Mouse (Mus musculus) adrenal gland (tissue): ENCODE results near the gene Pan2.
"Not testable (repeated sequence)": the region's sequence is repeated elsewhere in the genome, so short reads cannot be mapped to it uniquely, and the experiment has no call there.

Source experiments
- intact Hi-C: fragments of 180-260 bp; cut with DNase I; formaldehyde crosslinking; loops from one replicate; pipeline ENCODE4 v1.15.1; 2025
- long read RNA-seq, 2 experiments: library from polyadenylated mRNA; unstranded; transcript quantifications; one replicate each; pipeline ENCODE4 v2.0.0; 2020; ENCODE audit warnings: borderline replicate concordance in 1 of 2; ENCODE audit not compliant: insufficient replicate concordance in 1 of 2

Gene Pan2
- long read RNA-seq, experiment 1, full-length matches to known transcripts = 4 of 6 reads
- long read RNA-seq, experiment 1, partial matches to known transcripts = 1 of 6 reads
- long read RNA-seq, experiment 1, other reads (novel, unspliced or antisense) = 1 of 6 reads
- long read RNA-seq, experiment 2, full-length matches to known transcripts = 1 of 12 reads
- long read RNA-seq, experiment 2, partial matches to known transcripts = 8 of 12 reads
- long read RNA-seq, experiment 2, other reads (novel, unspliced or antisense) = 3 of 12 reads

DNA sequence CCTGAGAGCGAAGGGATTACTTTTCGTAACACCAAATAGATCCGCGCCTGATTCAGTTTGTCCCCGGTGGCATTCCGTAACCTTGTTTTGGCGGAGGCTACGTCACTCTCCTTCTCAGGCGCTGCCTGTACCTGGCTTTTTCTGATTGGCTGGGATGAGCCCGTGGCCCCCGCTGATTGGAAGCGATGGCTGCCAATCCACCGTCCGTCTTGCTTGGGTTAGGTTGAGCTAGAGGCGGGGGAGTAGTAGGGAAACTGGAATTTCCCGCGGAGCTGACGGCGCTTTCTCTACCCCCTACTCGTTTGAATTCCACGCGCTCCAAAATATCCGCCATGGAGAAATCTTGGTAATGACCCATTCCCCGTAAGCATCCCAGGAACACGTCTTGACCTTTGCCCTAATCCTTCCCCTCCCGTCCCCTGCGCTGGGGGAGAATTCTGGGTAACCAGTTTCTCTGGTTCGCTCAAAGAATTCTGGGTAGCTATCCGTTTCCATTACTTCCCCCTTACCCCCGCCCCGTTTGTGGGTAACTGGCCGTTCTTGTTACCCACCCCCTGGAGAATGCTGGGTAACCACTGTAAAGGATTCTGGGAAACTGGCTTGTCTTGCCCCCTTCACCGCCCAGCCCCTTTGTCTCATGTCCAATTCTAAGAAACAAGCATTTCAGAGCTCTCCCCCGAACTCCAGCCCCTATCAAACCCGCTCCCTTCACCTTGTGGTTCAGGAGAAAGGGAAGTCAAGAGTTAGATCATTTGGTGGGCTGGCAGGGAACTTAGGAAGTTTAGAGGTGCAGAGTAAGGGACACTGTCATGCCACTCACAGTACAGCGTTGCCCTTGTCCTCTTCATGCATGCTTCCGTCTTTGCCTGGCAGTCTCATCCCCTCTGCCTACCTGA, at the start of gene Pan2:
TSS of gene Pan2 (plus strand) at position 210 of the 896 bp plus-strand sequence.
- intact Hi-C loops = no loop called here

DNA sequence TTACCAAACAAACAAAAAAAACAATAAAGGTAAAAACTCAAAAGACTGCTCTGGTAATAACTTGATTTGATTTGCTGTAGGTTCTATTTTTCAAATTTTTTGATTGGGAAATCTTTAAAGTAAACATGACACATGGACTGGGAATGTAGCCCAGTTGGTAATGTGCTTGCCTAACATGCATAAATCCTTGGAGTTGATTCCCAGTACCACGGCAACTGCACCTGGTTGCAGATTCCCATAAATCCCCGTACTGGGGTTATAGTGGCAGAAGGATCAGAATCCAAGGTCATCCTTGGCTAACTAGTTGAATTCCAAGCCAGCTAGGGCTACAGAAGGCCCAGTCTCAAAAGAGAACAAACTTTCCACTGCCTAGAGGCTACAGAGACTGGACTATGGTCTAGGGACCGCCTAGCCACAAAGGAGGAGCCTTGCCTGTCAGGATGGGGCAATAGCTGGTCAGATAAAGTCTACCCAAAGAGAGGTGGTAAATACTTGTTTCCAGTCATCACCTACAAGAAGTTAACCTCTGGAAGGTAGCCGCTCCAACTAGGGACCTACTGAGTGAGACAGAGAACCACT, 49.4 kb upstream of the Pan2 start, which contains the start of gene Apon:
TSS of gene Apon (plus strand) at position 420 of the 579 bp plus-strand sequence.
- intact Hi-C loops = no loop called here

DNA sequence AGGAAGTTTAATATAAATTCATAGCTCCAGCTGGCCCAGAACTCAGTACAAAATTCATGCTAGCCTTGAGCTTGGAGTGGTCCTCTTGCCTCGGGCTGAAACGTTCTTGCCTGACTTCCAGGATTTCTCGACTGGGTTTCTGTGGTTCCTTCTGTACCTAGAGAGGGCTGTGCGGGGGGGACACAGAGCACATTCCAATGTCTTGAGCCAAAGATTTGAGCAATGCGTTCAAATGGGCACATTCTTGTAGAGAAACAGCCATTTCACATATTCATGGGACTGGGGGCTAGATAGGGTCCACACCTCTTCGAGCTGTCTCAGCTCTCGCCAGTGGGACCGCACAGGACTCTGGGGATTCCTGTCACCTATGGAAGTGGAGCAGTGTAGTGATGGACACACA, 47.2 kb upstream of the Pan2 start:
- intact Hi-C loops = no loop called here

DNA sequence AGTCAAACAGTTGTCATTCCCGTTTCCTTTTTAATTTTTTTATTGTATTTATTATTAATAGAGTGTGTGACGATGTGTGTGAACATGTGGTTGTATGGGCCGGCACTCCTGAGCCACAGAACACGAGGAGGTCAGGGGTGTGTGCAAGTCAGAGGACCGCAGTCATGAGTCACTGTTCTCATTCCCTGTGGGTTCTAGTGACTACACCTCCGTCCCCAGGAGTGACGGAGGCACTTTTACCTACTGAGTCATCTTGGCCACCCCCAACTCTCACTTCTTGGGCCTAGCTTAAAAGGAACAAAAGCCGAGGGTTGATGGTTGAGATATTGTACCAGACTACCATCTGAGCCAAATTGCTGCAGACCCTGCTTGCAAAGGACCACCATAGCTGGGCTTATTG, 46.8 kb upstream of the Pan2 start:
- intact Hi-C loops = no loop called here

DNA sequence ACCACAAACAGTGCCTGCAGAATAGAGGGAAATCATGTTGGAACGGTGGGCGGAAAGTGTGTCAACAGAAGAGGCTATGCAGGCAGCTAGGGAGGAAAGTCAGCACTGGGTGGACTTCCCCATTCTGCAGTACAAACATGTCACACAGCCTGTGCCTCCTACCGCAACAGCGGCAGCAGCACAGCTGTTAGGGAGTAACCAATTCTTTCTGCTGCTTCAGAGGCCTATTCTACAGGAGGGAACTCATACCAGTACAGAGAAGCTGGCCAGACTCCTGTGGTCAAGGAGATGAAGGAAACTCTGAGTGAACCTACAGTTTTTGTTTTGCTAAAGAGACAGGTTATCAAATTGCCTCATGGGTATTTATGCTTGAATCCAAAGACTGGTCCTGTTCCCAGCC, 44.2 kb upstream of the Pan2 start:
- intact Hi-C loops = no loop called here

DNA sequence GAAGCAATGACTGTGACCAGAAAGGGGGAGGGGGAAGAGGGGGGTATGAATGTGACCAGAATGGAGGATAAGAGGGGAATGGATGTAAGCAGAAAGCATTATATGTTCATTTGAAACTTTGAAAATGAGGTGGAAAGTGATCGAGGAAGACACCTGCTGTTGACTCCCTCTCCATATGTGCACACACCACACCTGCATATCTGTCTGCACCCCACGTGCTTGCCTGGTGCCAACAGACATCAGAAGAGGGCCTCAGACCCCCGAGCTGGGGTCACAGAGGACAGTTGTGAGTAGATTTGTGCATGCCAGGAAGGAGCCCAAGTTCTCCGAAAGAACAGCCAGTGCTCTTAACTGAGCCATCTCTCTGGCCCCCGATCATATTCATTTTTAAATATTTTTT, 43.2 kb upstream of the Pan2 start:
- intact Hi-C loops = no loop called here

DNA sequence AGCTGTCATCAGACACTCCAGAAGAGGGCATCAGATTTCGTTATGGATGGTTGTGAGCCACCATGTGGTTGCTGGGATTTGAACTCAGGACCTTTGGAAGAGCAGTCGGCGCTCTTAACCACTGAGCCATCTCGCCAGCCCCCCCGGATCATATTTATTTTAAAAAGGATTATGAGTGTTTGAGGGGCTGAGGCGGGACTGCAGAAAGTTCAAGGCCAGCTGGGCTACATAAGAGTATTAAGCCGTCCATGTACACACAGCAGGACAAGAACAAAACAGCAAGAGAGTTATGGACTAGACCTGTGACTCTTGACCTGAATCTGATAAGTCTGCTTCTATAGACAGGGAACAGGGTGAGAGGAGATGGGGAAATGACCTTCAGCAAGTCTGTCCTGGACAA, 42.8 kb upstream of the Pan2 start:
- intact Hi-C loops = not testable (repeated sequence)

DNA sequence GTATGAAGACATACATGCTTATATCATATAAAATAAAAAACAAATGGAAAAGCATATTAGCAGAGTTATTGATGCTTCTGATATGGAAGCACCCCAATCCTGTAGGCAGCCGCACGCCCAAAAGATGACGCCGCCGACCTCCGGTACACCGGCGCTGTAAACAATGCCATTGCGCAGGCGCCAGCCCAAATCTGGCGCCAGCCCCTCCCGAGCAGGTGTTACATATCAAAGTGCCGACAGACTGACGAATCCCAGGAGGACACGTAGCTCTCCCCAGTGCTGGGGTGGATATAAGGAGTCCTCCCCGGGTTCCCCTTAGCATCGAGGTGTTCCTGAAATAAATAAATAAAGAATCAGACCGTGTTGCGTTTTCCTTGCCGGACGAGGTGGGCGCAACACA, 40.8 kb upstream of the Pan2 start:
- intact Hi-C loops = no loop called here

DNA sequence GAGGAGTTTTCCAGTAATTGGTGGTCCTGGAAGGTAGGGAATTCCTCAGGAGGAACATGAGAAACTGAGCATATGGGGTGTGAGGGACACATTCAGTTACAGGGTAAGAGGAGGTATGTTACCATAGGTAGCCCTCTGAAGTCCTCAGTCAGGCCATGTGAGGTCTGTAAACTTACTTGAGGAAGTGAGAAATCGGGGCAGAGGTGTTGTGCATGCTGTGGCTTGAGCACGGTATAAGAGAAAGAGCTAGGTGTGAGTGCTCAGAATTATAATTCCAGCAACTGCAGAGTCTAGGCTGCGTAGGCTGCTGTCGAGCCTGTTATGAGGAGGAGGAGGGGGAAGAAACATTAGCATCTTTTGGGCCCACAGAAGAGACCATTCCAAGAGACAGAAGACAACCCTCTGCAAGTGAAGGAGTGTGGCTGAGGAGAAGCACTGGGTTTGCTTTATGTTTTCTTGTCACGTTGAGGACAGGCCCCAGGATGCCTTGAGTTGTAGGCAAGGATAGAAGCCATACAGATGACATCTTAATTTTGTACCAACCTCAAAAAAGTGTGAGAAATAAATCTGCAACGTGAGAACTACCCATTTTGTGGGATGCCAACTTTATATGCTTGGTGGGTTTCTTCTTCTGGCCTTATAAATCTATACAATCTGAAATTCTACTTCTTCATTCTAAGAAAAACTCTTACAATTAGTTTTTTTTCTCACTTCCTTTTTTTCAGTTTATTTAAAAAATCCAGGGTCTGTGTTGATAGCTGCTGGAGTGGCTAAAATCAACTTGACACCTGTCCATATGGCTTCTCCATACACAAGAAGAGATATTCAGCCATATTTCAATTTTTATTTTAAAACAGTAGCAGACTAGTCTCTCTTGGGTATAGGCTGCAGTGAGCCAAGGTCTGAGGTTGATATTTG, 39.5 kb upstream of the Pan2 start:
- intact Hi-C loops = no loop called here

DNA sequence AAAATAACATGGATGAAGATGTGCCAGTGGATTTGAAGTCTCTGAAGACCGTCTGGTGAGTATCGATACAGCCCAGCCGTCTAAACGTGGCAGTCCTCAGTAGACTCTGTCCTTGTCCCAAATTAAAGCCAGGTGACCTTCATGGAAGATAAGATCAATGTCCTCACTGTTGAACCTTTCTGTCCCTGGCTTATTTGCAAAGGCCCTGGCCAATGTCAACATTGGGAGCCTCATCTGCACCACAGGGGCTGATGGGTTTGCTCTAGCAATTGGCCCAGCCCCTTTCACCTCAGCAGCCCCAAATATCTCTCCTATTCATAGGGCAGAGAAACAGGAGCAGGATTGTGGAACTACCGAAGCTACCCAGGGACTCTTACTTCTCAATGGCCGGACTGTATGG, 34.8 kb upstream of the Pan2 start, which contains the start of gene Apof:
TSS of gene Apof (plus strand) at position 301 of the 400 bp plus-strand sequence.
- intact Hi-C loops = no loop called here

DNA sequence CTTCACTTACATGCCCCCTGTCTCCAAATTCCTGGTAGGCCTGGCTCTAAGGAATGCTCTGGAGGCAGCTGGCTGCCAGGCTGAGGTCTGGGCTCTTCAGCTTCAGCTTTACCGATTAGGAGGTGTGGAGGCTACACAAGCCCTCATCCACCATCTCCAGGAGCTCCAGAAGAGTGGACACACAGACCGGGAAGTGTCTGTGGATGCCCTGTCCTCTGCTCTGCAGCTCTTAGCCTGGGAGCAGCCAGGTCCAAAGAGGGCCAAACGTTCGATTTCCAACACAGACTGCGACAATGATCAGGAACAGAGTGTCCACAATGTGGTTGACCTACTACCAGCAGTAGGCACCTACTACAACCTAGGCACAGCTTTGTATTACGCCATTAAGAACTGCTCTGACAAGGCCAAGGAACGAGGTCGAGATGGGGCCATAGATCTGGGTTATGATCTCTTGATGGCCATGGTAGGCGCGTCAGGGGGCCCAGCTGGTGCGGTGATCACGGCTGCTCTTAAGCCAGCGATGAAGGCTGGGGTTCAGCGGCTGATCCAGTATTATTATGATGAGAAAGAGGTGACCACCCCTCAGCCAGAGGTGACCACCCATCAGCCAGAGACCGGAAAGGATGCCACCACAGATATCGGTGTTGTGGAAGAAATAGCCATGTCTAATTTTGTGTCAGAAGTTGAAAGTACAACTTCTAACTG, 33.8 kb upstream of the Pan2 start:
- intact Hi-C loops = no loop called here

DNA sequence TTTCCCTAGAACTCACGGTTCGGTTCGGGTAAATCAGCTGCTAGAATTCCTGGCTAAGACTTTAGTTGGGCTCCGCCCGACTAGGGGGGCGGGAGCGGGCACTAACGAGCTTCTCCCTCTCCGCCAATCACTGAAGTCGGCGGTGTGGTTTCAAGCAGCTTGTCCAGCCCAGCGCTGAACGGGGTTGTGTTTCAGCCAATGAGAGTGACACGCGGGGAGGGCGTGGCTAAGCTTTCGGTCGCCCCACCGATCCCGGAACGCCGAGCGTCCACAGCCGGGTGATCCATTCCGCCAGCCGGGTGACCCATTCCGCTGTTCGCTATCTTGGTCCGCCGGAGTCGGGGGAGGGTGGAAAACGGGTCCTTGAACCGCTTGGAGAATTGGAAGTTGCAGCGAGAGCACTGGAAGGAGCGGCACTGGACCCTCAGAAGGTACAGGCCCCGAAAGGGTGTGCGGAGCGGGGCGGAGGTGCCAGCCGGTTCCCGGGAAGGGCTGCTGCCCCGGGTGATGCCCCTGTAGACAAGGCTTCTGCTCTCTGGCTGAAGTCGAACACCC, 32.8 kb upstream of the Pan2 start, which contains the start of gene Stat2:
TSS of gene Stat2 (plus strand) at position 273 of the 555 bp plus-strand sequence.
- intact Hi-C loops = no loop called here

DNA sequence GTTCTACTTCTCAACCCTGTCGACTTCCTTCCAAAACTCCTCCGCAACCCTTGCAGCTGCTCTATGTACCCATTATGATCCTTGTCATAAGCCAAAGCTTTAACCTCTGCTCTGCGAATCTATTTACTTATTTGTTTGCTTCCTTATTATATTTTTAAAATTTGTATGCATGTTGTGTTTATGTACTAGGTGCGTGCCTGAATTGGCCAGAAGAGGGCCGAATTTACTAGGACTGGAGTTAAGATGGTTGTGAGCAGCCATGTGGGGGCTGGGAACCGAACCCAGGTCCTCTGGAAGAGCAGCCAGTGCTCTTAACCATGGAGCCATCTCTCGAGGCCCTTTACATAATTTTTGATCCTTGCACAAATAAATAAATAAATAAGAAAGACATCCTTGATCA, 32.3 kb upstream of the Pan2 start:
- intact Hi-C loops = no loop called here

DNA sequence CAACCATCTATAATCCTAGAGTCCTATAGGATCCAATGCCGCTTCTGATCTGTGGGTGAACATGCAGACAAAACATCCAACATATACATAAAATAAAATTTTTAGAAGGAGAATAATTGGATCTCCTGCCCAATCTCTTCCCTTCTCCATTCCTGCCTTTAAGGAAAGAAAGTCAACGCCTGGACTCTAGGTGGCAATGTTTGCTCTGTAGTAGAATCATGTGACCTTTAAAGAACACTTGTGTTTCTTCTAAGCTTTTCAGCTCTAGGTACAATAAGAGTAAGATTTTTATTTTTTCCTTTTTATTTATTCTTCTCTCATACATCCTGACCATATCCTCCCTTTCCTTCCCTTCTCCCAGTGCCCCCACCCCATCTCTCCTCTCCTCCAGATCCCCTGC, 31.3 kb upstream of the Pan2 start:
- intact Hi-C loops = no loop called here

DNA sequence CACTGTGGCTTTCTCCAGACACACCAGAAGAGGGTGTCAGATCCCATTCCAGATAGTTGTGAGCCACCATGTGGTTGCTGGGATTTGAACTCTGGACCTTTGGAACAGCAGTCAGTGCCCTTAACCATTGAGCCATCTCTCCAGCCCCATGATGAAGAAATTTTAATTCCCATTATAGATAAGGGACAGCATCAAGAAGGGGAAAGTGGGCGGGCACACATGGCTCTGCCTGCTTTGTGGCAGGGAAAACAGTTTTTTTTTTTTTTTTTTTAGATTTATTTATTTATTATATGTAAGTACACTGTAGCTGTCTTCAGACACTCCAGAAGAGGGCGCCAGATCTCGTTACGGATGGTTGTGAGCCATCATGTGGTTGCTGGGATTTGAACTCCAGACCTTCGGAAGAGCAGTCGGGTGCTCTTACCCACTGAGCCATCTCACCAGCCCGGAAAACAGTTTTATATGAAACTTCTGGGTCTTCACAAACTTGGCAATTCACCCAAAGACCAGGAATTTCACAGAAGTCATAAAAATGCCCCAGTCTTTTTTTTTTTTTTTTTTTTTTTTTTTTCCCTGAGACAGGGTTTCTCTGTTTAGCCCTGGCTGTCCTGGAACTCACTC, 30.2 kb upstream of the Pan2 start:
- intact Hi-C loops = not testable (repeated sequence)

DNA sequence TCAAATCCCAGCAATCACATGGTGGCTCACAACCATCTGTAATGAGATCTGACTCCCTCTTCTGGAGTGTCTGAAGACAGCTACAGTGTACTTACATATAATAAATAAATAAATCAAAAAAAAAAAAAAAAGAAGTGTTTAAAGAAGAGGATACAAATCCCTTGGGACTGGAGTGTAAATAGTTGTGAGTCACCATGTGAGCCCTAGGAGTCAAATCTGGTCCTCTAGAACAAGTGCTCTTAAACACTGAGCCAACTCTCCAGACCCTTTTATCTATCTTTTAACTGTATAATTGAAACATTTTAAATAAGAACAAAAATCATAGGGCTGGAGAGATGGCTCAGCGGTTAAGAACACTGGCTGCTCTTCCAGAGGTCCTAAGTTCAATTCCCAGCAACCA, 27.8 kb upstream of the Pan2 start:
- intact Hi-C loops = not testable (repeated sequence)

DNA sequence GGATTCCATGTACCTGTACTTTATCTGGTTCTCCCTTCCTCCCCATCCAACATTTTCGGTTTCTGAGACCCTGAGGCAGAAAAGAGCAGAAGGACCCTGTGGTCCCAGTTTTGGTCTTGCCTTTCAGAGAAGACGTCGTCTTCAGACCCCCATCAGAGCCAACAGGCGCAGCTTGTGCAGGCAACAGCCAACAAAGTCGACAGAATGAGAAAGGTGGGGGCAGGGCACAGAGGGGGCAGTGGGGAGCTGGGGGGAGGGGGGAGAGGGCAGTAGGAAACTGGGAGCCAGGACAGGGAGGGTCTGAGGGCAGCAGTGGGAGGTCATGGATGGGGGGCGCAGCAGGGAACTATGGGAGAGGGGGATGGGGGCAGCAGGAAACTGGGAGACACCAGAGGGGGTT, 25.0 kb upstream of the Pan2 start:
- intact Hi-C loops = no loop called here

DNA sequence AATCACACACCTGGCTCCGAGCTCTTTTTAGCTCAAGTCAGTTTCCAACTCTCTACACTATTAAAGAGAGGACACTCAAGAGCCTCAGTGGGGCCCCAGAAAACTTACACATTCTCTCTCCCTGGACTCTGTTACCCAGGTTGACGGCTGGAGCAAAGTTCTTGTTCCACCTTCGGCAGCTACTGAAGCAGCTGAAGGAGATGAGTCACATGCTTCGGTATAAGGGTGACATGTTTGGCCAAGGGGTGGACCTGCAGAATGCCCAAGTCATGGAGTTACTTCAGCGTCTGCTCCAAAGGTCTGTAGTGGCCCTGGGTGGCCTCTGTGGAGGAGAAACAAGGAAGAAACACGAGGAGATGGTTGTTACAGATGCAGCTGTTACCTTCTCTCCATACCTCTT, 22.2 kb upstream of the Pan2 start:
- intact Hi-C loops = loop anchor here (5.0 kb wide), 1 partner anchor 59 kb away; no protein-coding TSS in a partner anchor

DNA sequence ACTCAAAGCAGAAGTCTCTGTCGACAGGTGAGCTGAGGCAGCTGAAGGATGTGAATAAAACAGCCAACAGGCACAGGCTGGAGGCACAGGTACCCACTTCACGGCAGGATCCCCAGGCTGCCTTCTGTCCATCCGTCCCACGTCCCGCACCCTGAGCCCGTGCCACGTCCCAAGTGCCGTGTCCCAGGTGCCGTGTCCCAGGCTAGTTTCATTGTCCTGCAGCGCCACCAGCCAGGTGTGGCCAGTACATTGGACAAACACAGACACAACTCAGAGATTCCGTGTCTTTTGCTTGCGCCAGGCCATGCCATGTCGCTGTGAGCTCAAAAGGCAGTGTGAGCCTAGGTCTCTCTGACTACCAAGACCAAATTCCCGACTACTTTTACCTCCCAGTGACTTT, 21.5 kb upstream of the Pan2 start:
- intact Hi-C loops = loop anchor here (5.0 kb wide), 1 partner anchor 59 kb away; no protein-coding TSS in a partner anchor
